Mouse (Mus musculus) E14TG2a.4 (cell line): ENCODE measurements around the gene Mip.
"Not testable (repeated sequence)": the region's sequence is repeated elsewhere in the genome, so short reads cannot be mapped to it uniquely, and the experiment has no call there.

Experiments
- H3K27me3 ChIP-seq: 2 replicates; pipeline ENCODE4 v1.6.1; 2014; ENCODE audit warnings: low read length, control low read depth; ENCODE audit not compliant: insufficient read depth
- H3K36me3 ChIP-seq: 2 replicates; pipeline ENCODE4 v1.6.1; 2014; ENCODE audit warnings: low read length, control low read depth; ENCODE audit not compliant: insufficient read depth
- H3K4me1 ChIP-seq: replicated peaks from 2 replicates; pipeline ENCODE4 v1.6.1; 2014; ENCODE audit warnings: low read depth, low read length, control low read depth
- H3K4me3 ChIP-seq: replicated peaks from 2 replicates; pipeline ENCODE4 v1.5.1; 2014; ENCODE audit warnings: mild to moderate bottlenecking, low read length
- H3K9me3 ChIP-seq: 2 replicates; pipeline ENCODE4 v1.6.1; 2014; ENCODE audit warnings: low read length, control low read depth
- CTCF ChIP-seq: conservative IDR thresholded peaks from 2 replicates; pipeline ENCODE4 v1.5.1; 2014; ENCODE audit warnings: low read length
- NANOG ChIP-seq: IDR thresholded peaks from 2 replicates; pipeline ENCODE4 v1.6.1; 2014; ENCODE audit warnings: borderline replicate concordance, low read length, mixed read lengths
- POU5F1 ChIP-seq: IDR thresholded peaks from 2 replicates; pipeline ENCODE4 v1.6.1; 2014; ENCODE audit warnings: low read length, borderline replicate concordance

The Mip gene

DNA sequence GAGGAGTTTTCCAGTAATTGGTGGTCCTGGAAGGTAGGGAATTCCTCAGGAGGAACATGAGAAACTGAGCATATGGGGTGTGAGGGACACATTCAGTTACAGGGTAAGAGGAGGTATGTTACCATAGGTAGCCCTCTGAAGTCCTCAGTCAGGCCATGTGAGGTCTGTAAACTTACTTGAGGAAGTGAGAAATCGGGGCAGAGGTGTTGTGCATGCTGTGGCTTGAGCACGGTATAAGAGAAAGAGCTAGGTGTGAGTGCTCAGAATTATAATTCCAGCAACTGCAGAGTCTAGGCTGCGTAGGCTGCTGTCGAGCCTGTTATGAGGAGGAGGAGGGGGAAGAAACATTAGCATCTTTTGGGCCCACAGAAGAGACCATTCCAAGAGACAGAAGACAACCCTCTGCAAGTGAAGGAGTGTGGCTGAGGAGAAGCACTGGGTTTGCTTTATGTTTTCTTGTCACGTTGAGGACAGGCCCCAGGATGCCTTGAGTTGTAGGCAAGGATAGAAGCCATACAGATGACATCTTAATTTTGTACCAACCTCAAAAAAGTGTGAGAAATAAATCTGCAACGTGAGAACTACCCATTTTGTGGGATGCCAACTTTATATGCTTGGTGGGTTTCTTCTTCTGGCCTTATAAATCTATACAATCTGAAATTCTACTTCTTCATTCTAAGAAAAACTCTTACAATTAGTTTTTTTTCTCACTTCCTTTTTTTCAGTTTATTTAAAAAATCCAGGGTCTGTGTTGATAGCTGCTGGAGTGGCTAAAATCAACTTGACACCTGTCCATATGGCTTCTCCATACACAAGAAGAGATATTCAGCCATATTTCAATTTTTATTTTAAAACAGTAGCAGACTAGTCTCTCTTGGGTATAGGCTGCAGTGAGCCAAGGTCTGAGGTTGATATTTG is 38.0 kb downstream of the Mip start:
- Histone ChIP-seq H3K4me3 (peak overlapping the region; percentile 61), H3K4me1 (peaks cover 38% of the 10 kb centered on the region), H3K9me3 (no peaks in the 10 kb centered on the region), H3K27me3 (no peaks in the 10 kb centered on the region), H3K36me3 (no peaks in the 10 kb centered on the region)
- TF ChIP-seq POU5F1 (no peak), NANOG (no peak), CTCF (no peak)

DNA sequence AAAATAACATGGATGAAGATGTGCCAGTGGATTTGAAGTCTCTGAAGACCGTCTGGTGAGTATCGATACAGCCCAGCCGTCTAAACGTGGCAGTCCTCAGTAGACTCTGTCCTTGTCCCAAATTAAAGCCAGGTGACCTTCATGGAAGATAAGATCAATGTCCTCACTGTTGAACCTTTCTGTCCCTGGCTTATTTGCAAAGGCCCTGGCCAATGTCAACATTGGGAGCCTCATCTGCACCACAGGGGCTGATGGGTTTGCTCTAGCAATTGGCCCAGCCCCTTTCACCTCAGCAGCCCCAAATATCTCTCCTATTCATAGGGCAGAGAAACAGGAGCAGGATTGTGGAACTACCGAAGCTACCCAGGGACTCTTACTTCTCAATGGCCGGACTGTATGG is 42.7 kb downstream of the Mip start, which contains the start of gene Apof:
TSS of gene Apof (plus strand) at position 301 of the 400 bp plus-strand sequence.
- Histone ChIP-seq H3K36me3 (0 out of 2 replicates have a peak, but pooled peaks cover under 1% of the 10 kb centered on the region), H3K4me3 (peak within 1 kb of the TSS; percentile 95), H3K4me1 (peaks cover 50% of the 10 kb centered on the region), H3K9me3 (no peaks in the 10 kb centered on the region), H3K27me3 (no peaks in the 10 kb centered on the region)
- TF ChIP-seq NANOG, result peak; percentile 64
- TF ChIP-seq POU5F1, result no peak
- TF ChIP-seq CTCF, result no peak

DNA sequence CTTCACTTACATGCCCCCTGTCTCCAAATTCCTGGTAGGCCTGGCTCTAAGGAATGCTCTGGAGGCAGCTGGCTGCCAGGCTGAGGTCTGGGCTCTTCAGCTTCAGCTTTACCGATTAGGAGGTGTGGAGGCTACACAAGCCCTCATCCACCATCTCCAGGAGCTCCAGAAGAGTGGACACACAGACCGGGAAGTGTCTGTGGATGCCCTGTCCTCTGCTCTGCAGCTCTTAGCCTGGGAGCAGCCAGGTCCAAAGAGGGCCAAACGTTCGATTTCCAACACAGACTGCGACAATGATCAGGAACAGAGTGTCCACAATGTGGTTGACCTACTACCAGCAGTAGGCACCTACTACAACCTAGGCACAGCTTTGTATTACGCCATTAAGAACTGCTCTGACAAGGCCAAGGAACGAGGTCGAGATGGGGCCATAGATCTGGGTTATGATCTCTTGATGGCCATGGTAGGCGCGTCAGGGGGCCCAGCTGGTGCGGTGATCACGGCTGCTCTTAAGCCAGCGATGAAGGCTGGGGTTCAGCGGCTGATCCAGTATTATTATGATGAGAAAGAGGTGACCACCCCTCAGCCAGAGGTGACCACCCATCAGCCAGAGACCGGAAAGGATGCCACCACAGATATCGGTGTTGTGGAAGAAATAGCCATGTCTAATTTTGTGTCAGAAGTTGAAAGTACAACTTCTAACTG is 43.7 kb downstream of the Mip start:
- Histone ChIP-seq H3K36me3 (peaks cover 6% of the 10 kb centered on the region; the same call in 1 of the 2 replicates), H3K4me3 (peak overlapping the region; percentile 95), H3K4me1 (peaks cover 46% of the 10 kb centered on the region), H3K9me3 (no peaks in the 10 kb centered on the region), H3K27me3 (no peaks in the 10 kb centered on the region)
- no peak for TF ChIP-seq CTCF
- no peak for TF ChIP-seq NANOG
- TF ChIP-seq POU5F1, result no peak

DNA sequence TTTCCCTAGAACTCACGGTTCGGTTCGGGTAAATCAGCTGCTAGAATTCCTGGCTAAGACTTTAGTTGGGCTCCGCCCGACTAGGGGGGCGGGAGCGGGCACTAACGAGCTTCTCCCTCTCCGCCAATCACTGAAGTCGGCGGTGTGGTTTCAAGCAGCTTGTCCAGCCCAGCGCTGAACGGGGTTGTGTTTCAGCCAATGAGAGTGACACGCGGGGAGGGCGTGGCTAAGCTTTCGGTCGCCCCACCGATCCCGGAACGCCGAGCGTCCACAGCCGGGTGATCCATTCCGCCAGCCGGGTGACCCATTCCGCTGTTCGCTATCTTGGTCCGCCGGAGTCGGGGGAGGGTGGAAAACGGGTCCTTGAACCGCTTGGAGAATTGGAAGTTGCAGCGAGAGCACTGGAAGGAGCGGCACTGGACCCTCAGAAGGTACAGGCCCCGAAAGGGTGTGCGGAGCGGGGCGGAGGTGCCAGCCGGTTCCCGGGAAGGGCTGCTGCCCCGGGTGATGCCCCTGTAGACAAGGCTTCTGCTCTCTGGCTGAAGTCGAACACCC is 44.7 kb downstream of the Mip start, which contains the start of gene Stat2:
TSS of gene Stat2 (plus strand) at position 273 of the 555 bp plus-strand sequence.
- H3K4me3 ChIP-seq, result peak within 1 kb of the TSS; percentile 95
- no peaks in the 10 kb centered on the region for H3K27me3 ChIP-seq
- peaks cover 13% of the 10 kb centered on the region for H3K36me3 ChIP-seq
- H3K9me3 ChIP-seq, result no peaks in the 10 kb centered on the region
- peaks cover 51% of the 10 kb centered on the region for H3K4me1 ChIP-seq
- TF ChIP-seq POU5F1 (no peak), NANOG (no peak), CTCF (no peak)

DNA sequence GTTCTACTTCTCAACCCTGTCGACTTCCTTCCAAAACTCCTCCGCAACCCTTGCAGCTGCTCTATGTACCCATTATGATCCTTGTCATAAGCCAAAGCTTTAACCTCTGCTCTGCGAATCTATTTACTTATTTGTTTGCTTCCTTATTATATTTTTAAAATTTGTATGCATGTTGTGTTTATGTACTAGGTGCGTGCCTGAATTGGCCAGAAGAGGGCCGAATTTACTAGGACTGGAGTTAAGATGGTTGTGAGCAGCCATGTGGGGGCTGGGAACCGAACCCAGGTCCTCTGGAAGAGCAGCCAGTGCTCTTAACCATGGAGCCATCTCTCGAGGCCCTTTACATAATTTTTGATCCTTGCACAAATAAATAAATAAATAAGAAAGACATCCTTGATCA is 45.2 kb downstream of the Mip start:
- TF ChIP-seq CTCF (no peak), NANOG (no peak), POU5F1 (no peak)
- Histone ChIP-seq H3K4me1 (peaks cover 50% of the 10 kb centered on the region), H3K4me3 (peak overlapping the region; percentile 95), H3K9me3 (no peaks in the 10 kb centered on the region), H3K36me3 (peaks cover 13% of the 10 kb centered on the region), H3K27me3 (no peaks in the 10 kb centered on the region)

DNA sequence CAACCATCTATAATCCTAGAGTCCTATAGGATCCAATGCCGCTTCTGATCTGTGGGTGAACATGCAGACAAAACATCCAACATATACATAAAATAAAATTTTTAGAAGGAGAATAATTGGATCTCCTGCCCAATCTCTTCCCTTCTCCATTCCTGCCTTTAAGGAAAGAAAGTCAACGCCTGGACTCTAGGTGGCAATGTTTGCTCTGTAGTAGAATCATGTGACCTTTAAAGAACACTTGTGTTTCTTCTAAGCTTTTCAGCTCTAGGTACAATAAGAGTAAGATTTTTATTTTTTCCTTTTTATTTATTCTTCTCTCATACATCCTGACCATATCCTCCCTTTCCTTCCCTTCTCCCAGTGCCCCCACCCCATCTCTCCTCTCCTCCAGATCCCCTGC is 46.2 kb downstream of the Mip start:
- Histone ChIP-seq H3K4me1 (peaks cover 44% of the 10 kb centered on the region), H3K4me3 (peak overlapping the region; percentile 95; the same call in 1 of the 2 replicates), H3K36me3 (peaks cover 20% of the 10 kb centered on the region), H3K9me3 (no peaks in the 10 kb centered on the region), H3K27me3 (no peaks in the 10 kb centered on the region)
- peak; percentile 21 for TF ChIP-seq CTCF
- no peak for TF ChIP-seq POU5F1

DNA sequence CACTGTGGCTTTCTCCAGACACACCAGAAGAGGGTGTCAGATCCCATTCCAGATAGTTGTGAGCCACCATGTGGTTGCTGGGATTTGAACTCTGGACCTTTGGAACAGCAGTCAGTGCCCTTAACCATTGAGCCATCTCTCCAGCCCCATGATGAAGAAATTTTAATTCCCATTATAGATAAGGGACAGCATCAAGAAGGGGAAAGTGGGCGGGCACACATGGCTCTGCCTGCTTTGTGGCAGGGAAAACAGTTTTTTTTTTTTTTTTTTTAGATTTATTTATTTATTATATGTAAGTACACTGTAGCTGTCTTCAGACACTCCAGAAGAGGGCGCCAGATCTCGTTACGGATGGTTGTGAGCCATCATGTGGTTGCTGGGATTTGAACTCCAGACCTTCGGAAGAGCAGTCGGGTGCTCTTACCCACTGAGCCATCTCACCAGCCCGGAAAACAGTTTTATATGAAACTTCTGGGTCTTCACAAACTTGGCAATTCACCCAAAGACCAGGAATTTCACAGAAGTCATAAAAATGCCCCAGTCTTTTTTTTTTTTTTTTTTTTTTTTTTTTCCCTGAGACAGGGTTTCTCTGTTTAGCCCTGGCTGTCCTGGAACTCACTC is 47.3 kb downstream of the Mip start:
- Histone ChIP-seq H3K36me3 (peaks cover 30% of the 10 kb centered on the region), H3K4me1 (peaks cover 47% of the 10 kb centered on the region)
- H3K27me3 ChIP-seq, H3K4me3 ChIP-seq, H3K9me3 ChIP-seq: not testable (repeated sequence)

DNA sequence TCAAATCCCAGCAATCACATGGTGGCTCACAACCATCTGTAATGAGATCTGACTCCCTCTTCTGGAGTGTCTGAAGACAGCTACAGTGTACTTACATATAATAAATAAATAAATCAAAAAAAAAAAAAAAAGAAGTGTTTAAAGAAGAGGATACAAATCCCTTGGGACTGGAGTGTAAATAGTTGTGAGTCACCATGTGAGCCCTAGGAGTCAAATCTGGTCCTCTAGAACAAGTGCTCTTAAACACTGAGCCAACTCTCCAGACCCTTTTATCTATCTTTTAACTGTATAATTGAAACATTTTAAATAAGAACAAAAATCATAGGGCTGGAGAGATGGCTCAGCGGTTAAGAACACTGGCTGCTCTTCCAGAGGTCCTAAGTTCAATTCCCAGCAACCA is 49.7 kb downstream of the Mip start:
- not testable (repeated sequence) for H3K9me3 ChIP-seq, H3K27me3 ChIP-seq, H3K4me3 ChIP-seq
- Histone ChIP-seq H3K4me1 (peaks cover 25% of the 10 kb centered on the region), H3K36me3 (peaks cover 47% of the 10 kb centered on the region)
